Mouse (Mus musculus) megakaryocyte-erythroid progenitor cell, adult 5-6 weeks (primary cell): ENCODE measurements around the gene Ccdc170. TPM values are rescaled to one million over a fixed set of nuclear protein-coding genes. Genes with fewer than 3 reads are reported as not detected.
"Not testable (repeated sequence)": the region's sequence is repeated elsewhere in the genome, so short reads cannot be mapped to it uniquely, and the experiment has no call there.

ENCODE experiments used
- ATAC-seq: replicated peaks from 2 replicates; pipeline ENCODE4 v1.8.0; 2016; ENCODE audit warnings: mild to moderate bottlenecking, inconsistent platforms; ENCODE audit not compliant: severe bottlenecking, poor library complexity, low FRiP score, low TSS enrichment
- total RNA-seq, 2 experiments: library from RNA; stranded (forward) in 1 of 2; stranded (reverse) in 1 of 2; fragments of 200-1000, 215-1000 nt in 1 of 2; fragments of >200 nt in 1 of 2; fragmentation: Nextera tagmentation in 1 of 2; gene quantifications; 2 replicates each; pipeline ENCODE4 v1.2.3; 2014 to 2017

Ccdc170 gene
- total RNA-seq, 2 experiments from 2014 or later: not detected

- peak; percentile 71 for ATAC-seq
Observed at GRCm38 (mm10) chr10:4593828-4594227, 111.5 kb downstream of the Ccdc170 start.

- ATAC-seq: no peak
Observed at GRCm38 (mm10) chr10:4597211-4597610, 114.9 kb downstream of the Ccdc170 start.

- peak; percentile 70 for ATAC-seq
Observed at GRCm38 (mm10) chr10:4598244-4598842, 116.0 kb downstream of the Ccdc170 start.

- no peak for ATAC-seq
Observed at GRCm38 (mm10) chr10:4598916-4599315, 116.6 kb downstream of the Ccdc170 start.

- no peak for ATAC-seq
Observed at GRCm38 (mm10) chr10:4599591-4599990, 117.3 kb downstream of the Ccdc170 start.

GRCm38 (mm10) chr10:4600796-4601474 is 118.6 kb downstream of the Ccdc170 start:
- no peak for ATAC-seq

- ATAC-seq: not testable (repeated sequence)
Observed at GRCm38 (mm10) chr10:4601612-4602011, 119.3 kb downstream of the Ccdc170 start.

GRCm38 (mm10) chr10:4602466-4602865 is 120.2 kb downstream of the Ccdc170 start:
- no peak for ATAC-seq

- no peak for ATAC-seq
Observed at GRCm38 (mm10) chr10:4604527-4605209, 122.4 kb downstream of the Ccdc170 start.

GRCm38 (mm10) chr10:4610234-4610633 is 127.9 kb downstream of the Ccdc170 start:
- no peak for ATAC-seq

- peak; percentile 10; the same call in 1 of the 2 replicates for ATAC-seq
Observed at GRCm38 (mm10) chr10:4611386-4612155, 129.3 kb downstream of the Ccdc170 start, which contains the start of gene Esr1. Gene Esr1 (plus strand): TSS chr10:4611593.

Other genes starting within 250 kb of the Ccdc170 start
- 3.9 TPM in 1 of 2 replicates, not detected in the other for gene Akap12, start 216.1 kb upstream of the Ccdc170 start, total RNA-seq (2014; fragmentation: Nextera tagmentation)
- gene Akap12, start 216.1 kb upstream of the Ccdc170 start, total RNA-seq (2017): 0.09 TPM in 1 of 2 replicates, not detected in the other
- 7.4 and 7.5 TPM in 2 replicates for gene Zbtb2, start 94.4 kb upstream of the Ccdc170 start, total RNA-seq (2014; fragmentation: Nextera tagmentation)
- 7.3 and 11.4 TPM in 2 replicates for gene Zbtb2, start 94.4 kb upstream of the Ccdc170 start, total RNA-seq (2017)
- 65.2 and 101 TPM in 2 replicates for gene Rmnd1, start 50.1 kb upstream of the Ccdc170 start, total RNA-seq (2014; fragmentation: Nextera tagmentation)
- gene Rmnd1, start 50.1 kb upstream of the Ccdc170 start, total RNA-seq (2017): 40.5 and 66.1 TPM in 2 replicates
- 40.4 and 50.3 TPM in 2 replicates for gene Armt1, start 50.0 kb upstream of the Ccdc170 start, total RNA-seq (2014; fragmentation: Nextera tagmentation)
- 28.8 and 44.3 TPM in 2 replicates for gene Armt1, start 50.0 kb upstream of the Ccdc170 start, total RNA-seq (2017)
- 0.40 and 2.9 TPM in 2 replicates for gene Esr1, start 129.1 kb downstream of the Ccdc170 start, total RNA-seq (2014; fragmentation: Nextera tagmentation)
- 0.65 and 0.89 TPM in 2 replicates for gene Esr1, start 129.1 kb downstream of the Ccdc170 start, total RNA-seq (2017)